Mouse (Mus musculus) right cerebral cortex, postnatal 10 days (tissue): Measurements from ENCODE around the gene Cped1.

Experiments
- DNase-seq, 2 experiments: peaks; one replicate each; pipeline ENCODE4 v3.0.0; 2021; ENCODE audit warnings: low spot score in 2 of 2

Gene Cped1

DNA sequence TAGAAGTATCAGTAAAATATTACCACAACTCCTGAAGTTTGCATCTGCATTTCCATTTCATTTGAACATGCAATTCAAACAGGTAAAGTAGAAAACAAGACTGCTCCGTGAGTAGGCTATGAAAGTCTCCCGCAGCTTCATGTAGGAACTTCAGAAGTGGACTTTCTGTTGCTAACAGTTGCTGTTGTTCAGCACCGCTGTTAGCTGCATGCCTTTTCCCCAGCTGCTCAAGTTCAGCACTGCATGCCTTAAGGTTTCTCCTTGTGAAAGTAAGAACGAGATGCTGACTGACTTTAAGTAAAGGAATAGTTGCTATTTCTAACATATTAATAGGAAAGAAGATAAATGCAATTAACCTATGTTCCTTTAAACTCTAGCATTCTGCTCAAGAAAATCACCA lies 306.3 kb downstream of the Cped1 start:
- DNase-seq = no peak

DNA sequence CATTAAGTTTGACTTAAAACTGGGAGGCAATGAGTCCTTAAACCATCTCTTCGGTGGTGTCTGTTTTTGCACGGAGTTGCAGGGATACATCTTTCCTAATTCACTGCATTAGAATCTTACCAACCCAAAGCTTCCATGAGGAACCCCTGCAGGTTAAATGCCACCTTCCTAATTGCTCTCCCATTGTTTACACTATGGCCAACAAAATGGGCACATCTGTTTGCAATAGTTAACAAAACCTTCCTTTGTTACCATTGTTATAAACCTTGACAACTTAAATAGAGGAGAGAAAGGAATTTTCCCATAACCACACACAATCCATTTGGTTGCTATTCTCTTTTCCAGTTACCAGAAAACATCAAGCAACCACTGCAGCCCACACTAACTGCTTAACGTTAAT lies 308.2 kb downstream of the Cped1 start:
- no peak for DNase-seq

- no peak for DNase-seq
These were observed 311.3 kb downstream of the Cped1 start for GRCm38 (mm10) chr6:22297028-22297427.

DNA sequence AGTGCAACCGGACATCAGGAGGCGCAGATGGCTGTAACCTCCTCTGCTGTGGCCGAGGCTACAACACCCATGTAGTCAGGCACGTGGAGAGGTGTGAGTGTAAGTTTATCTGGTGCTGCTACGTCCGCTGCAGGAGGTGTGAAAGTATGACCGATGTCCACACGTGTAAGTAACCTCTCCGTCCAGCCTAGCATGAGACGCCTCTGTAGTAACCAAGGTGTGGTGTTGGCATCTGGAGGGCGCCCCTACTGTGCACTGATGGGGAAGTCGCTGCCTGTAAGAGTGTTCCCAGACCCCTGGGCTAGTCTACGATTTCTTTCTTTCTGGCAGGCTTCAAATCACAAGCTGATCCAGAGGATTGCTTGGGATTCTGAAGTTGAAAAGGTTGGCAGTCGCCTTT lies 312.3 kb downstream of the Cped1 start:
- DNase-seq = no peak
